Comparison of ENCODE assay signal across 8 mouse cellular contexts in genomic region chr7:131409321-131409987, GRCm38 (mm10). TPM values are rescaled to one million over a fixed set of nuclear protein-coding genes. Genes with fewer than 3 reads are reported as not detected.
DNase-seq lines count a peak whose midpoint lies in the region; ATAC-seq lines count a peak whose summit lies in the region.

No protein-coding gene starts in this region.

- peak; percentile 13 for DNase-seq in c-Kit-positive CD71-negative TER-119-negative erythroid progenitor cells, embryonic 14.5 days (ENCODE audit: low read depth)
- no peak for DNase-seq in ovary, postnatal 10 days (ENCODE audit: low spot score)

- H3K9ac ChIP-seq in heart, embryonic 13.5 days, result peak overlapping the region; percentile 97
- H3K9ac ChIP-seq in limb, embryonic 15.5 days, result peak overlapping the region; percentile 97
- H3K9ac ChIP-seq in neural tube, embryonic 15.5 days (replicated peaks), result peak overlapping the region; percentile 93

- peaks cover 31% of the 10 kb centered on the region for H3K4me1 ChIP-seq in megakaryocyte, embryonic 14.5 days
- H3K4me1 ChIP-seq in heart, embryonic 13.5 days, result peaks cover 30% of the 10 kb centered on the region
- peaks cover 17% of the 10 kb centered on the region for H3K4me1 ChIP-seq in limb, embryonic 15.5 days
- H3K4me1 ChIP-seq in neural tube, embryonic 15.5 days, result peaks cover 44% of the 10 kb centered on the region

- H3K36me3 ChIP-seq in megakaryocyte, embryonic 14.5 days (replicated peaks; ENCODE audit: low read length), result peaks cover 10% of the 10 kb centered on the region
- H3K36me3 ChIP-seq in heart, embryonic 13.5 days, result 0 out of 2 replicates have a peak, but pooled peaks cover 2% of the 10 kb centered on the region
- H3K36me3 ChIP-seq in limb, embryonic 15.5 days, result no peaks in the 10 kb centered on the region
- no peaks in the 10 kb centered on the region for H3K36me3 ChIP-seq in neural tube, embryonic 15.5 days

- peak overlapping the region; percentile 76; the same call in 1 of the 2 replicates for H3K27ac ChIP-seq in heart, embryonic 13.5 days (replicated peaks)
- peak overlapping the region; percentile 87; the same call in 1 of the 2 replicates for H3K27ac ChIP-seq in limb, embryonic 15.5 days
- no peak overlapping the region for H3K27ac ChIP-seq in neural tube, embryonic 15.5 days (replicated peaks)

- no peak for ATAC-seq in megakaryocyte, adult 5-6 weeks (ENCODE audit: poor library complexity, severe bottlenecking)
- ATAC-seq in heart, embryonic 13.5 days (ENCODE audit: extremely low read depth, insufficient number of reproducible peaks, low FRiP score, low TSS enrichment), result no peak
- no peak for ATAC-seq in limb, embryonic 15.5 days (ENCODE audit: insufficient number of reproducible peaks, low FRiP score, low TSS enrichment, low read depth)
- 0 out of 2 replicates have a peak, but pooled peaks have one; percentile 12 for ATAC-seq in neural tube, embryonic 15.5 days (ENCODE audit: low FRiP score)
- no peak for ATAC-seq in granulocyte monocyte progenitor cell, adult 5-6 weeks (replicated peaks; ENCODE audit: poor library complexity, severe bottlenecking)

- H3K9me3 ChIP-seq in megakaryocyte, embryonic 14.5 days, result no peaks in the 10 kb centered on the region
- no peaks in the 10 kb centered on the region for H3K9me3 ChIP-seq in heart, embryonic 13.5 days
- H3K9me3 ChIP-seq in limb, embryonic 15.5 days, result no peaks in the 10 kb centered on the region
- no peaks in the 10 kb centered on the region for H3K9me3 ChIP-seq in neural tube, embryonic 15.5 days (replicated peaks)

- 8% methylated on average over 16 of the region's 16 CpGs for WGBS in heart, embryonic 13.5 days
- WGBS in limb, embryonic 15.5 days, result 6% methylated on average over 16 of the region's 16 CpGs
- 5% methylated on average over 16 of the region's 16 CpGs for WGBS in neural tube, embryonic 15.5 days

- peaks cover 3% of the 10 kb centered on the region for H3K27me3 ChIP-seq in megakaryocyte, embryonic 14.5 days (replicated peaks)
- H3K27me3 ChIP-seq in heart, embryonic 13.5 days (replicated peaks), result no peaks in the 10 kb centered on the region
- no peaks in the 10 kb centered on the region for H3K27me3 ChIP-seq in limb, embryonic 15.5 days
- H3K27me3 ChIP-seq in neural tube, embryonic 15.5 days (replicated peaks), result no peaks in the 10 kb centered on the region

- H3K4me3 ChIP-seq in megakaryocyte, embryonic 14.5 days (replicated peaks), result peak overlapping the region; percentile 100
- peak overlapping the region; percentile 96 for H3K4me3 ChIP-seq in heart, embryonic 13.5 days
- H3K4me3 ChIP-seq in limb, embryonic 15.5 days, result peak overlapping the region; percentile 73
- H3K4me3 ChIP-seq in neural tube, embryonic 15.5 days (replicated peaks), result peak overlapping the region; percentile 98

- H3K4me2 ChIP-seq in heart, embryonic 13.5 days, result peak overlapping the region; percentile 91
- H3K4me2 ChIP-seq in limb, embryonic 15.5 days, result peak overlapping the region; percentile 72
- peak overlapping the region; percentile 79 for H3K4me2 ChIP-seq in neural tube, embryonic 15.5 days

RNA-seq across cellular contexts. Expression of gene Ikzf5, which starts 0.9 kb away (rescaled TPM):
- polyA plus RNA-seq in megakaryocyte, embryonic 14.5 days (2012; ENCODE audit: insufficient read depth, low replicate concordance), result 3.4 and 3.7 TPM in 2 replicates
- total RNA-seq in megakaryocyte, adult 5-6 weeks (2015), result 26.8 and 29.6 TPM in 2 replicates
- 25.2 and 26.3 TPM in 2 replicates for total RNA-seq in megakaryocyte, adult 5-6 weeks (2017)
- polyA plus RNA-seq in heart, embryonic 13.5 days (2015; fragmentation: Nextera tagmentation; extraction: Ambion mirVana), result 7.5 and 7.9 TPM in 2 replicates
- polyA plus RNA-seq in limb, embryonic 15.5 days (2015; fragmentation: Nextera tagmentation; extraction: Ambion mirVana), result 11.5 and 12.5 TPM in 2 replicates
- polyA plus RNA-seq in neural tube, embryonic 15.5 days (2015; fragmentation: Nextera tagmentation; extraction: Ambion mirVana), result 9.9 and 10.5 TPM in 2 replicates
- 17.9 and 23.4 TPM in 2 replicates for total RNA-seq in granulocyte monocyte progenitor cell, adult 5-6 weeks (2014; fragmentation: Nextera tagmentation)
- 24.5 and 33.0 TPM in 2 replicates for total RNA-seq in granulocyte monocyte progenitor cell, adult 5-6 weeks (2017)

RNA-seq across cellular contexts. Expression of gene Acadsb, which starts 0.9 kb away (rescaled TPM):
- polyA plus RNA-seq in megakaryocyte, embryonic 14.5 days (2012; ENCODE audit: insufficient read depth, low replicate concordance), result 0.76 TPM in 1 of 2 replicates, not detected in the other
- total RNA-seq in megakaryocyte, adult 5-6 weeks (2015), result 21.5 and 33.0 TPM in 2 replicates
- 43.1 and 56.8 TPM in 2 replicates for total RNA-seq in megakaryocyte, adult 5-6 weeks (2017)
- polyA plus RNA-seq in heart, embryonic 13.5 days (2015; fragmentation: Nextera tagmentation; extraction: Ambion mirVana), result 70.3 and 74.9 TPM in 2 replicates
- polyA plus RNA-seq in limb, embryonic 15.5 days (2015; fragmentation: Nextera tagmentation; extraction: Ambion mirVana), result 99.0 and 113 TPM in 2 replicates
- polyA plus RNA-seq in neural tube, embryonic 15.5 days (2015; fragmentation: Nextera tagmentation; extraction: Ambion mirVana), result 78.9 and 82.9 TPM in 2 replicates
- total RNA-seq in granulocyte monocyte progenitor cell, adult 5-6 weeks (2014; fragmentation: Nextera tagmentation), result 18.3 and 35.0 TPM in 2 replicates
- 62.5 and 69.5 TPM in 2 replicates for total RNA-seq in granulocyte monocyte progenitor cell, adult 5-6 weeks (2017)

RNA-seq across cellular contexts. Expression of gene Pstk, which starts 38.5 kb away (rescaled TPM):
- polyA plus RNA-seq in megakaryocyte, embryonic 14.5 days (2012; ENCODE audit: insufficient read depth, low replicate concordance), result 30.3 and 33.6 TPM in 2 replicates
- 16.1 and 17.4 TPM in 2 replicates for total RNA-seq in megakaryocyte, adult 5-6 weeks (2015)
- total RNA-seq in megakaryocyte, adult 5-6 weeks (2017), result 7.2 and 13.3 TPM in 2 replicates
- 89.2 and 90.2 TPM in 2 replicates for polyA plus RNA-seq in heart, embryonic 13.5 days (2015; fragmentation: Nextera tagmentation; extraction: Ambion mirVana)
- 64.4 and 65.9 TPM in 2 replicates for polyA plus RNA-seq in limb, embryonic 15.5 days (2015; fragmentation: Nextera tagmentation; extraction: Ambion mirVana)
- polyA plus RNA-seq in neural tube, embryonic 15.5 days (2015; fragmentation: Nextera tagmentation; extraction: Ambion mirVana), result 56.3 and 57.6 TPM in 2 replicates
- 13.4 and 20.3 TPM in 2 replicates for total RNA-seq in granulocyte monocyte progenitor cell, adult 5-6 weeks (2014; fragmentation: Nextera tagmentation)
- 23.1 and 25.4 TPM in 2 replicates for total RNA-seq in granulocyte monocyte progenitor cell, adult 5-6 weeks (2017)

RNA-seq across cellular contexts. Expression of gene 2310057M21Rik, which starts 46.9 kb away (rescaled TPM):
- polyA plus RNA-seq in megakaryocyte, embryonic 14.5 days (2012; ENCODE audit: insufficient read depth, low replicate concordance), result 3.2 and 15.5 TPM in 2 replicates
- total RNA-seq in megakaryocyte, adult 5-6 weeks (2015), result 6.3 and 9.4 TPM in 2 replicates
- total RNA-seq in megakaryocyte, adult 5-6 weeks (2017), result 2.8 and 3.3 TPM in 2 replicates
- 18.3 and 18.5 TPM in 2 replicates for polyA plus RNA-seq in heart, embryonic 13.5 days (2015; fragmentation: Nextera tagmentation; extraction: Ambion mirVana)
- polyA plus RNA-seq in limb, embryonic 15.5 days (2015; fragmentation: Nextera tagmentation; extraction: Ambion mirVana), result 24.3 and 25.2 TPM in 2 replicates
- polyA plus RNA-seq in neural tube, embryonic 15.5 days (2015; fragmentation: Nextera tagmentation; extraction: Ambion mirVana), result 29.0 and 31.1 TPM in 2 replicates
- total RNA-seq in granulocyte monocyte progenitor cell, adult 5-6 weeks (2014; fragmentation: Nextera tagmentation), result 8.5 and 9.2 TPM in 2 replicates
- total RNA-seq in granulocyte monocyte progenitor cell, adult 5-6 weeks (2017), result 4.4 and 6.2 TPM in 2 replicates

Comparison
In these comparisons a context has a peak if more than half of its experiments do, and no peak if none do; other contexts are left out.
1. RNA of gene Acadsb, which starts 0.9 kb away (polyA plus RNA-seq): 99.0 to 113 TPM in limb, embryonic 15.5 days, 78.9 to 82.9 TPM in neural tube, embryonic 15.5 days and 70.3 to 74.9 TPM in heart, embryonic 13.5 days; 0.76 TPM in megakaryocyte, embryonic 14.5 days; every median in the first group is over 10 times any median in the second.
2. Peak in every context shown above with its lines, with median percentiles within 50 percentile points of each other: H3K4me3 ChIP-seq, H3K4me2 ChIP-seq and H3K9ac ChIP-seq.